Mouse (Mus musculus): ENCODE data around the gene Magi1. TPM values are rescaled to one million over a fixed set of nuclear protein-coding genes. Genes with fewer than 3 reads are reported as not detected.

Gene Magi1
- total and polyA plus RNA-seq, 2 experiments from 2014 or later, result 16.4 to 53.0 TPM

DNA sequence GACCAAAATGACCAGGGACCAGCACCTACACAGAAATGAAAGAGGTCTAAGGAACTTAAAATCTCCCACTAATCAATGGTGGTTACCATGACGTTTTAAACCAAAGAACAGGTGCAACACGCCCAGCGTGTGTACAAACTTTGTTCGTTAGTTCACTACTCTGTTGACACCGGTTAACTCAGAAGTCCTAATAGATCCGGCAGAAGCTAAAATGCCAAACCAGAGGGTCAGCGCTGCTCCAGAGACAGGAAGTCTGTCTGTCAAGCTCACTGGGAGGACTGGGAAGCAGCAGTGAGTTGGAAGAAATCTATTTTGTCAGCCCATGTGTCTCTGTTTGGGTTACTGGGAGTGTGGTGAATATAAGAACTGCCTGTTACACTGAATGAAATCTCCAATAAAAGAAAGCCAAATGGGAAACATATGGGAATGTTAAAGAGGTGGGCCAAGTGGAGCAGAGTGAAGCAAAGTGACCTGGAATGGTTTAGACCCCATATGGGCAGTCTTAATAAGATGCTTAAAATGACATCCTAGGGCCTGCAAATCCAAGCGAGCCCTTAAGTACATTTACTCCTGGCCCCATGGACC lies 161.1 kb downstream of the Magi1 start:
- Histone ChIP-seq H3K4me1 (ENCODE audit: insufficient read depth) (no peaks in the 10 kb centered on the region), H3K27ac (ENCODE audit: low read depth, low read length) (no peak overlapping the region), H3K4me2 (ENCODE audit: low read depth) (no peak overlapping the region), H3K4me3 (ENCODE audit: low read depth, low read length) (no peak overlapping the region), H3K9ac (no peak overlapping the region), H3K27me3 (ENCODE audit: insufficient read depth, low read length) (no peaks in the 10 kb centered on the region), H3K36me3 (ENCODE audit: insufficient read depth) (no peaks in the 10 kb centered on the region), H3K9me3 (ENCODE audit: low read length) (no peaks in the 10 kb centered on the region)
- no peak for TF ChIP-seq CTCF (IDR thresholded peaks at IDR 0.05; ENCODE audit: low read depth)
- DNase-seq, result no peak
- WGBS, result 41% methylated on average over 8 of the region's 8 CpGs
- no peak for ATAC-seq

DNA sequence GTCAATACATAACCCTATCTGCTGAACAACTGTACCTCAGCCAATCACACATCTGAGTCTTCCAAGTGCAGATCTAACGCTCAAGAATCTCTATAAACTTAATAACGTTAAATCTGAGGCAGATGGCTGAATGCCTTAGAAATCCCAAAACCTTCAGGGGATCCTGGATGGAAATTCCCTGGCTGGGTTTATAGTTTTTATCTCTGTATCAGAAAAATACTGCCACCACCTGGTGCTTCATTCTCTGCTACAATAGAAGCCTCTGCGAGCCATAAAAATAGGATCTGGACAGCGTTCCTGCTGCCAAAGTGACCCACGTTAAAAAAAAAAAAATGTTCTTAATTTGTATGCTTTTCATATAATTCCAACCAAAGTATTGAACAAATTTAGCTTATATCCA lies 162.2 kb downstream of the Magi1 start:
- Histone ChIP-seq H3K4me1 (ENCODE audit: insufficient read depth) (no peaks in the 10 kb centered on the region), H3K27me3 (ENCODE audit: insufficient read depth, low read length) (no peaks in the 10 kb centered on the region), H3K9me3 (ENCODE audit: low read length) (no peaks in the 10 kb centered on the region), H3K9ac (no peak overlapping the region), H3K36me3 (ENCODE audit: insufficient read depth) (no peaks in the 10 kb centered on the region), H3K4me3 (ENCODE audit: low read depth, low read length) (no peak overlapping the region), H3K27ac (ENCODE audit: low read depth, low read length) (no peak overlapping the region), H3K4me2 (ENCODE audit: low read depth) (no peak overlapping the region)
- ATAC-seq (no peak), DNase-seq (peak; percentile 15)
- WGBS, result 40% methylated on average over 5 of the region's 5 CpGs
- TF ChIP-seq CTCF (IDR thresholded peaks at IDR 0.05; ENCODE audit: low read depth), result no peak; the same call in 1 of the 2 replicates

DNA sequence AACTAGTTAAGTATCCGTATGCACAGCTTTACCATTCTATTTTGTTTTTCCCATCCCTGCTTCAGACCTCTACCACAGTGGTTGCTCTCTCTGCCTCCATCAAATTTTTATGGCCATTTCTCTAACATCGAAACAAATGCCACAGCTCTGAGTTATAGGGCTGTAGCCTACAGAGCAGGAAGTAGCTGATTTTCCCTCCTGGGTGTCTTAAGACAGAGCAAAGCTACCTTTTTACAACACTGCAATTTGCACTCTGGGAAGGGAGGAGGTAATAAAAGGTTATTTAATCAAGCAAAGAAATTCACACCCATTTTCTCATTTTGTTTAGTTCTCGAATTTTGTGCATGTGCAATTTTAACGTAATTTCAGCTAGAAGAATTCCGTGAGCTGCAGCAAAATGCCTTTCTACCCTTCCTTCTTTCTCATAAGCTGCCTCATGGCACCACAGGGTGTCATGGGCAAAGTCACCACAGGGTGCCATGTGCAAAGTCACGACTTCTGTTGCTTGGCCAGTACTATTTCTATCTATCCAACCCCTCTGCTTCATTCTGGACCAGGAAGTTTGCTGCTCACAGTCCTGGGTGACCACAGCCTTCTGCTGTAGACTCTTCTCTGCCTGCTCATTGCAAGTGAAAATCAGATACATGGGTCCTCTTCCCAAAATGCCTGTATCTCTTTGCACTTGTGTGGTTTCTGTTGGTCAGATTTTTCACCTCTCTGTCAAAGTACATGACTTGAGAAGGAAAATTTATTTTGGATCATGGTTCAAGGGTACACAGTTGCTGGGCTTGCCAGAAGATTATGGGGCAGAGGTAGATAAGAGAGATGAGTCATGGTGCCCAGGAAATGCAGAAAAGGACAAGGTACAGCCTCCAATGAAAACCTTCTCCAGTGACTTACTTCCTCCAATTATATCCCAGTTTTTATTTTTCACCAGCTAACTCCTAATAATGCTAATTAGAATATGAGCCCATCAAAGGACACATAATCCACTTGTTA lies 167.0 kb downstream of the Magi1 start:
- no peak for TF ChIP-seq CTCF (IDR thresholded peaks at IDR 0.05; ENCODE audit: low read depth)
- Histone ChIP-seq H3K27me3 (ENCODE audit: insufficient read depth, low read length) (no peaks in the 10 kb centered on the region), H3K4me1 (ENCODE audit: insufficient read depth) (no peaks in the 10 kb centered on the region), H3K4me2 (ENCODE audit: low read depth) (no peak overlapping the region), H3K4me3 (ENCODE audit: low read depth, low read length) (no peak overlapping the region), H3K27ac (ENCODE audit: low read depth, low read length) (no peak overlapping the region), H3K9ac (no peak overlapping the region), H3K36me3 (ENCODE audit: insufficient read depth) (no peaks in the 10 kb centered on the region), H3K9me3 (ENCODE audit: low read length) (no peaks in the 10 kb centered on the region)
- WGBS, result 86% methylated on average over 6 of the region's 6 CpGs
- DNase-seq (no peak), ATAC-seq (no peak)

- no peak overlapping the region for H3K4me3 ChIP-seq (ENCODE audit: low read depth, low read length)
- ATAC-seq, result peak; percentile 59; the same call in 1 of the 2 replicates
- H3K9ac ChIP-seq, result no peak overlapping the region
- H3K4me2 ChIP-seq (ENCODE audit: low read depth), result no peak overlapping the region
- TF ChIP-seq CTCF (IDR thresholded peaks at IDR 0.05; ENCODE audit: low read depth), result no peak
- peak; percentile 54 for DNase-seq
- H3K4me1 ChIP-seq (ENCODE audit: insufficient read depth), result no peaks in the 10 kb centered on the region
- H3K36me3 ChIP-seq (ENCODE audit: insufficient read depth), result no peaks in the 10 kb centered on the region
- H3K9me3 ChIP-seq (ENCODE audit: low read length), result no peaks in the 10 kb centered on the region
- H3K27me3 ChIP-seq (ENCODE audit: insufficient read depth, low read length), result no peaks in the 10 kb centered on the region
- no peak overlapping the region for H3K27ac ChIP-seq (ENCODE audit: low read depth, low read length)
These were observed 171.9 kb downstream of the Magi1 start for GRCm38 (mm10) chr6:94111833-94112232.

DNA sequence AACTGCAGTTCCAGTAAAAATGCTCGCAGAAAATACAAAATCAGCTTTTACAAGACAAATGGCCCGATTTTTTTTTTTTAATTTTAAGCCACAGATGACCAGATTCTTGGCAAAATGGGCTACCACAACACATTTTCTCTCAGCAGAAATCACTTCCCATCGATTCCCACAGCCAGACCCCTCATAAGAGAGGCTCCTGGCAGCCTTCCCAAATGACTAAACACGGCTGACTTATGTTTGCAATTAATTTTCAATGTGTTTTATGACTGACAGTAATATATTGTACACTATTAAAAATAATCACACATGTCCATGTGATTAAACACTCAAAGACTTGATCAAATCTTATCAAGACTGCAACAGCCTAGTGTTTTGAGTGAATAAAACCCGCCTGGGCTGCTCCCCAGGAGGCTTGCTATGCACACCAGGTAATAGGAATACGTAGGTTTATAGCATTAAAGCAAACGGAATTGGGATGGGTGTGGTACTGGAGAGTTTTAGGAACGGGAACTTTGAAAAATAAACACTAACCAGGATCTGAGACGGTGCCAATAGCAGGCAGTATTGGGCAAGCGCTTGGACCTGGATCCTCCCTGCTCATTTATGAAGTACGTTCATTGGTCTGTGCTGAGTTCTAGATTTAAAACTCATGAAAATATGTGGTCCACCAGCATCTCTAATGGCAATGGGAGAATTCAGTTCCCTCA lies 176.2 kb downstream of the Magi1 start:
- 59% methylated on average over 11 of the region's 11 CpGs for WGBS
- Histone ChIP-seq H3K4me2 (ENCODE audit: low read depth) (no peak overlapping the region), H3K4me3 (ENCODE audit: low read depth, low read length) (no peak overlapping the region), H3K27me3 (ENCODE audit: insufficient read depth, low read length) (no peaks in the 10 kb centered on the region), H3K4me1 (ENCODE audit: insufficient read depth) (peaks cover 6% of the 10 kb centered on the region; the same call in 1 of the 2 replicates), H3K9me3 (ENCODE audit: low read length) (no peaks in the 10 kb centered on the region), H3K36me3 (ENCODE audit: insufficient read depth) (no peaks in the 10 kb centered on the region), H3K9ac (no peak overlapping the region), H3K27ac (ENCODE audit: low read depth, low read length) (no peak overlapping the region)
- ATAC-seq (no peak), DNase-seq (peak; percentile 56)
- TF ChIP-seq CTCF (IDR thresholded peaks at IDR 0.05; ENCODE audit: low read depth), result no peak

DNA sequence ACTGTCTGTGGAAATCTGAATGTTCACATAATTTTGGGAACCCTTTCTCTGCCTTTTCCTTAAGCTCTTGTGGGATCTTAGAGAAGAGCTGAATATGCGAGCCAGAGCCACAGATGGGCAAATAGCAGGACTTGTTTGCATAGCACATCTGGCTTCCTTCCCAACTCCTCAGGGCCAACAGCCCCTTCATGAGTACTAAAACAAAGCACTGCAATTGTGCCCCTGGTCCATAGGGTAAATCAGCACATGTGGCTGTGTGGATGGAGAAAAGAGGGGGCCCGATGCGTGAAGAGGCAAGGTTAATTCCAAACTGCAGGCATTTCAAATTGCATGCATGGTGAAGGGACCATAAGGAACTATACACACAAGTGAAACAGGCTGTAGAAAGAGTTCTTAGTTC lies 180.1 kb downstream of the Magi1 start:
- ATAC-seq, result no peak
- WGBS, result 37% methylated on average over 3 of the region's 3 CpGs

More for the DNA sequence above, 180.1 kb downstream of the Magi1 start:
- no peak for DNase-seq
- no peak for TF ChIP-seq CTCF (IDR thresholded peaks at IDR 0.05; ENCODE audit: low read depth)
- peaks cover 6% of the 10 kb centered on the region; the same call in 1 of the 2 replicates for H3K4me1 ChIP-seq (ENCODE audit: insufficient read depth)
- no peak overlapping the region for H3K9ac ChIP-seq
- H3K4me2 ChIP-seq (ENCODE audit: low read depth), result no peak overlapping the region
- no peak overlapping the region for H3K4me3 ChIP-seq (ENCODE audit: low read depth, low read length)
- H3K27ac ChIP-seq (ENCODE audit: low read depth, low read length), result no peak overlapping the region
- H3K27me3 ChIP-seq (ENCODE audit: insufficient read depth, low read length), result no peaks in the 10 kb centered on the region
- H3K9me3 ChIP-seq (ENCODE audit: low read length), result no peaks in the 10 kb centered on the region
- H3K36me3 ChIP-seq (ENCODE audit: insufficient read depth), result no peaks in the 10 kb centered on the region

Data from forebrain, postnatal 0 days (tissue).